Mouse (Mus musculus): Measurements from ENCODE around the gene Efhd2. TPM values are rescaled to one million over a fixed set of nuclear protein-coding genes. Genes with fewer than 3 reads are reported as not detected.

The Efhd2 gene
- polyA plus RNA-seq, 1 experiment from 2014 or later: 108 TPM

GRCm38 (mm10) chr4:141901711-141902478 lies 27.2 kb upstream of the Efhd2 start:
- Histone ChIP-seq H3K9ac (ENCODE audit: low read length) (no peak overlapping the region), H3K27me3 (ENCODE audit: control insufficient read depth, insufficient read depth, low read length) (no peaks in the 10 kb centered on the region), H3K36me3 (ENCODE audit: control insufficient read depth, insufficient read depth, low read length) (no peaks in the 10 kb centered on the region), H3K4me1 (ENCODE audit: control insufficient read depth, insufficient read depth, low read length) (peaks cover 30% of the 10 kb centered on the region), H3K4me2 (ENCODE audit: low read depth, low read length) (no peak overlapping the region), H3K9me3 (replicated peaks; ENCODE audit: control insufficient read depth, low read length) (no peaks in the 10 kb centered on the region), H3K4me3 (replicated peaks; ENCODE audit: low read length) (no peak overlapping the region), H3K27ac (ENCODE audit: low read length) (no peak overlapping the region)
- no peak for ATAC-seq (ENCODE audit: insufficient read depth, low FRiP score)
- WGBS: 77% methylated on average over 17 of the region's 17 CpGs

GRCm38 (mm10) chr4:141900421-141900820 lies 25.7 kb upstream of the Efhd2 start:
- WGBS: 61% methylated on average over 11 of the region's 11 CpGs
- no peaks in the 10 kb centered on the region for H3K27me3 ChIP-seq (ENCODE audit: control insufficient read depth, insufficient read depth, low read length)
- peak; percentile 7; the same call in 1 of the 2 replicates for ATAC-seq (ENCODE audit: insufficient read depth, low FRiP score)

DNA sequence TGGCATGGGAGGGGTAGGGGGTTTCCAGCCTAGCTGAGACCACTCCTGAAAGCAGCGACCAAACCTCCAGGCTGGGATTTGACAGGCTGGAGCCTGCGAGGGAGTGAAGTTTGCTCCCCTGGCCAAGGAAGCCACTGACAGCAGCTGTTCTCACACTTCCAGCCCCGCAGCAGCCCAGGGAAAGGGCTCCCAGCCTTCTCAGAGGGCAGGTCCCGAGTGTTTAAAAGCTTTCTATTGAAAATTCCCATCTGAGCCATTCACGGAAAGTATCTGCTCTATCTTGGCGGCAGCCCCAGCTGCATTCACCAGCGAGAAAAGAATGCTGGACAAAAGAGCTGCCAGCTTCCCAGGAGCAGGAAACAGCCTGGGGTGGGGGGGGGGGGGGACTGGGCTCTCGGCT lies 25.2 kb upstream of the Efhd2 start:
- Histone ChIP-seq H3K4me3 (replicated peaks; ENCODE audit: low read length) (no peak overlapping the region), H3K4me1 (ENCODE audit: control insufficient read depth, insufficient read depth, low read length) (peaks cover 46% of the 10 kb centered on the region), H3K27ac (ENCODE audit: low read length) (peak overlapping the region; percentile 66), H3K9ac (ENCODE audit: low read length) (no peak overlapping the region), H3K36me3 (ENCODE audit: control insufficient read depth, insufficient read depth, low read length) (no peaks in the 10 kb centered on the region), H3K9me3 (replicated peaks; ENCODE audit: control insufficient read depth, low read length) (no peaks in the 10 kb centered on the region), H3K27me3 (ENCODE audit: control insufficient read depth, insufficient read depth, low read length) (no peaks in the 10 kb centered on the region), H3K4me2 (ENCODE audit: low read depth, low read length) (no peak overlapping the region)
- WGBS: 6% methylated on average over 8 of the region's 8 CpGs
- ATAC-seq (ENCODE audit: insufficient read depth, low FRiP score): peak; percentile 53; the same call in 1 of the 2 replicates

More at GRCm38 (mm10) chr4:141900421-141900820, 25.7 kb upstream of the Efhd2 start:
- H3K9me3 ChIP-seq (replicated peaks; ENCODE audit: control insufficient read depth, low read length): no peaks in the 10 kb centered on the region
- no peak overlapping the region for H3K4me3 ChIP-seq (replicated peaks; ENCODE audit: low read length)
- H3K27ac ChIP-seq (ENCODE audit: low read length): peak overlapping the region; percentile 65
- H3K36me3 ChIP-seq (ENCODE audit: control insufficient read depth, insufficient read depth, low read length): no peaks in the 10 kb centered on the region
- peaks cover 43% of the 10 kb centered on the region for H3K4me1 ChIP-seq (ENCODE audit: control insufficient read depth, insufficient read depth, low read length)
- no peak overlapping the region for H3K4me2 ChIP-seq (ENCODE audit: low read depth, low read length)
- peak overlapping the region; percentile 7; the same call in 1 of the 2 replicates for H3K9ac ChIP-seq (ENCODE audit: low read length)

GRCm38 (mm10) chr4:141898905-141899304 lies 24.2 kb upstream of the Efhd2 start:
- no peaks in the 10 kb centered on the region for H3K36me3 ChIP-seq (ENCODE audit: control insufficient read depth, insufficient read depth, low read length)
- H3K9me3 ChIP-seq (replicated peaks; ENCODE audit: control insufficient read depth, low read length): no peaks in the 10 kb centered on the region
- H3K4me1 ChIP-seq (ENCODE audit: control insufficient read depth, insufficient read depth, low read length): peaks cover 46% of the 10 kb centered on the region
- no peaks in the 10 kb centered on the region for H3K27me3 ChIP-seq (ENCODE audit: control insufficient read depth, insufficient read depth, low read length)
- no peak overlapping the region; the same call in 1 of the 2 replicates for H3K9ac ChIP-seq (ENCODE audit: low read length)
- no peak overlapping the region; the same call in 1 of the 2 replicates for H3K27ac ChIP-seq (ENCODE audit: low read length)
- 86% methylated on average over 8 of the region's 8 CpGs for WGBS
- no peak overlapping the region for H3K4me2 ChIP-seq (ENCODE audit: low read depth, low read length)
- ATAC-seq (ENCODE audit: insufficient read depth, low FRiP score): no peak
- no peak overlapping the region for H3K4me3 ChIP-seq (replicated peaks; ENCODE audit: low read length)

DNA sequence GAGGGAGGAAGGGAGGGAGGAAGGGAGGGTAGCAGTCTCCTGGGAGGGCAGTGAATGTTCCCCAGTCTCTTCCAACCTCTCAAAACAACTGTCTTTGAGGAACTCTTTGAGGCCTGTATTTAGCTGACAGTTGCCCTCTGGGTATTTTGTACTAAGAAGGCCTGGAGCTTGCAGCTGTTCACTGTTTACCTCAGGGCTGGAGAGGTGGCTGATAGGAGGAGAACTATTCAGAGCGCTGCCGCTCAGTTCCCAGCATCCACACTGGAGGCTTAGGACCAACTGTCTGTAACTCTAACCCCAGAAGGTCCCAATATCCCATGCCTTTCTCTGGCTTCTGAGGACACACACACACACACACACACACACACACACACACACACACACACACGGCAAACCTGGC lies 23.1 kb upstream of the Efhd2 start:
- no peak overlapping the region for H3K4me2 ChIP-seq (ENCODE audit: low read depth, low read length)
- H3K27ac ChIP-seq (ENCODE audit: low read length): no peak overlapping the region
- H3K9ac ChIP-seq (ENCODE audit: low read length): no peak overlapping the region
- no peak overlapping the region for H3K4me3 ChIP-seq (replicated peaks; ENCODE audit: low read length)
- H3K27me3 ChIP-seq (ENCODE audit: control insufficient read depth, insufficient read depth, low read length): no peaks in the 10 kb centered on the region
- WGBS: 36% methylated on average over 3 of the region's 3 CpGs
- no peaks in the 10 kb centered on the region for H3K36me3 ChIP-seq (ENCODE audit: control insufficient read depth, insufficient read depth, low read length)
- H3K4me1 ChIP-seq (ENCODE audit: control insufficient read depth, insufficient read depth, low read length): peaks cover 46% of the 10 kb centered on the region
- no peaks in the 10 kb centered on the region for H3K9me3 ChIP-seq (replicated peaks; ENCODE audit: control insufficient read depth, low read length)
- no peak for ATAC-seq (ENCODE audit: insufficient read depth, low FRiP score)

DNA sequence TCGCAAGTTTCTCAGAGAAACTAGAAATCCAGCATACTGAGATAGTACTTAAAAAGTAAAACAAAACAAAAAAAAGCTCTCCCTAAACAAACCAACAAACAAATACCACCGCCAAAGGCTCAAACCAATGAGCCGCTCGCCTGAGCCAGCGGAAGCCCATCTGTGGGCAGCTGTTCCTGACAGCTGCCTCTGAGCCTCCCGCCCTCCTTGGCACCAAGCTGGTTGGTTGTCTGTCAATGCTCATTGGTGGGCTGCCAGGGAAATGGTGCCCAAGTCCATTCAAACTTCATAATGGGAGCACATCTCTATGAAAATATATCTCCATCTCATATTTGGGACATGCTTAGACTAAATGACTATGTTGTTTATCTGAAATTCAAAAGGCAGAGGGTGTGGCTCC lies 22.5 kb upstream of the Efhd2 start:
- Histone ChIP-seq H3K36me3 (ENCODE audit: control insufficient read depth, insufficient read depth, low read length) (no peaks in the 10 kb centered on the region), H3K27me3 (ENCODE audit: control insufficient read depth, insufficient read depth, low read length) (no peaks in the 10 kb centered on the region), H3K27ac (ENCODE audit: low read length) (no peak overlapping the region), H3K9ac (ENCODE audit: low read length) (no peak overlapping the region), H3K4me1 (ENCODE audit: control insufficient read depth, insufficient read depth, low read length) (peaks cover 46% of the 10 kb centered on the region), H3K4me2 (ENCODE audit: low read depth, low read length) (no peak overlapping the region), H3K4me3 (replicated peaks; ENCODE audit: low read length) (no peak overlapping the region), H3K9me3 (replicated peaks; ENCODE audit: control insufficient read depth, low read length) (no peaks in the 10 kb centered on the region)
- WGBS: 72% methylated on average over 6 of the region's 6 CpGs
- ATAC-seq (ENCODE audit: insufficient read depth, low FRiP score): no peak

GRCm38 (mm10) chr4:141895772-141896171 lies 21.1 kb upstream of the Efhd2 start:
- Histone ChIP-seq H3K27ac (ENCODE audit: low read length) (peak overlapping the region; percentile 39; the same call in 1 of the 2 replicates), H3K4me2 (ENCODE audit: low read depth, low read length) (no peak overlapping the region; the same call in 1 of the 2 replicates), H3K4me1 (ENCODE audit: control insufficient read depth, insufficient read depth, low read length) (peaks cover 43% of the 10 kb centered on the region), H3K9me3 (replicated peaks; ENCODE audit: control insufficient read depth, low read length) (no peaks in the 10 kb centered on the region), H3K27me3 (ENCODE audit: control insufficient read depth, insufficient read depth, low read length) (no peaks in the 10 kb centered on the region), H3K9ac (ENCODE audit: low read length) (no peak overlapping the region), H3K36me3 (ENCODE audit: control insufficient read depth, insufficient read depth, low read length) (no peaks in the 10 kb centered on the region), H3K4me3 (replicated peaks; ENCODE audit: low read length) (no peak overlapping the region)
- ATAC-seq (ENCODE audit: insufficient read depth, low FRiP score): no peak
- WGBS: 37% methylated on average over 12 of the region's 12 CpGs

DNA sequence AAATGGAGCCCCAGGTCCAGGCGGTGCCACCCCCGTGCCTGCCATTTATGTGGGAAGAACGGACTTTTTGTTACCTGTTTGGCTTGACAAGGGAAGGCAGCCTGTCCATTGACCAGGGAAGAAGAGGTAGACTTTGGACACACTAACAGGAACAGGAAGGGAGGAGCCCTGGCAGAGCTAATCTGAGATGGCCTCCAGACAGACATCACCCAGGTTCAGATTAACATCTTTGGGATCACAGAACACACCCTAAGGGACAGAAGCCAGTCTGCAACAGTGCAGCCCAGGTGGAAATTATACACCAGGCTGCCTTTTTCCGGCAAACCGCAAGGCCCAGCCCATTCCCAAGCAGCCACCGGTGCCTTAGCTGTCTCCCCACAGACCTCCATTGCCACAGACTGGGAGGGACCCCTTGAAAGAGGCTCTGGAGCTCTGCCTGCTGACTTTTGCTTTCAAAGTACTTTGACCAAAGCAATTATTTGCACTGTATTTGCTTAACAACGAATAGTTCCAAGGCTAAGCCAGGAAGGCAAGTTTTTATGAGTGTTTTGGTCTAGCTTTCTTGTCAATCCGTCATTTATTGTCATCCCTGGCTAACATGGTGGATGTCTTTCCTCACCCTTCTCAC lies 18.6 kb upstream of the Efhd2 start:
- H3K27me3 ChIP-seq (ENCODE audit: control insufficient read depth, insufficient read depth, low read length): no peaks in the 10 kb centered on the region
- H3K9ac ChIP-seq (ENCODE audit: low read length): no peak overlapping the region
- H3K4me2 ChIP-seq (ENCODE audit: low read depth, low read length): no peak overlapping the region
- 74% methylated on average over 8 of the region's 8 CpGs for WGBS
- H3K27ac ChIP-seq (ENCODE audit: low read length): no peak overlapping the region
- H3K4me1 ChIP-seq (ENCODE audit: control insufficient read depth, insufficient read depth, low read length): peaks cover 27% of the 10 kb centered on the region
- H3K36me3 ChIP-seq (ENCODE audit: control insufficient read depth, insufficient read depth, low read length): no peaks in the 10 kb centered on the region
- H3K4me3 ChIP-seq (replicated peaks; ENCODE audit: low read length): no peak overlapping the region
- no peaks in the 10 kb centered on the region for H3K9me3 ChIP-seq (replicated peaks; ENCODE audit: control insufficient read depth, low read length)
- ATAC-seq (ENCODE audit: insufficient read depth, low FRiP score): no peak

DNA sequence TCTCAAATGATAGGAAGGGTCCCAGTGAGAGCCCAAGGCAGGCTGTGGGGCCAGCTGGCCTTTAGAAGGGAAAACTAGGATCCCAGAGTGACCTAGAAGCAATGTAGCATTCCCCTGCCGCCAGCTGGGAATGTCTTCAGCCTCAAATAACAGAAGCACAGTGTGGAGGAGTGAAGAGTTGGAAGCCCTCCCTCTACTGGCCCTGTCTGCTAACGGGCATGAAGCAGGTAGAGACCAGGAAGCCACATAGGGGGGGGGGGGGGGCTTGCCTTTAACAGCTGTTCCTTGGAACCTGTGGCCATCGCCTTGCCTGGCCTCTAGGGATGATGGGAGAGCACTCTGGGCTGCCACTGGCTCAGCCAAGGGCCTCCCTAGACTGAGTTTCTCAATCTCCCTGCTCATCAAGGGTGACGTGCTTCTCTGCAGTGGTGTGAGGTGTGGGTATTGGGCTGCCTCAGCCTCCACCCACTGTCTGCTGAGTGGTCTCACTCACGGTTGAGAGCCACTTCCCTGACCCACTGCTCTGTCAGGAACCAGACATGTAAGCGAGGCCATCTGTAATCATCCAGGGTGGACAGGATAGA lies 11.8 kb upstream of the Efhd2 start:
- no peak overlapping the region for H3K9ac ChIP-seq (ENCODE audit: low read length)
- peaks cover 15% of the 10 kb centered on the region for H3K4me1 ChIP-seq (ENCODE audit: control insufficient read depth, insufficient read depth, low read length)
- H3K36me3 ChIP-seq (ENCODE audit: control insufficient read depth, insufficient read depth, low read length): no peaks in the 10 kb centered on the region
- H3K4me3 ChIP-seq (replicated peaks; ENCODE audit: low read length): no peak overlapping the region
- ATAC-seq (ENCODE audit: insufficient read depth, low FRiP score): peak; percentile 11; the same call in 1 of the 2 replicates
- no peaks in the 10 kb centered on the region for H3K9me3 ChIP-seq (replicated peaks; ENCODE audit: control insufficient read depth, low read length)
- 31% methylated on average over 6 of the region's 6 CpGs for WGBS
- no peak overlapping the region for H3K27ac ChIP-seq (ENCODE audit: low read length)
- H3K27me3 ChIP-seq (ENCODE audit: control insufficient read depth, insufficient read depth, low read length): no peaks in the 10 kb centered on the region
- no peak overlapping the region for H3K4me2 ChIP-seq (ENCODE audit: low read depth, low read length)

Data from stomach, embryonic 16.5 days (tissue).